Mouse (Mus musculus) left cerebral cortex, adult 2 months (tissue): ENCODE measurements at regions not wholly inside any gene's neighbourhood (a gene's known extent, or its start where the extent isn't known, plus 50 kb on each side); places are given as distances from the start of the nearest gene placed in this dataset.

Experiments
- DNase-seq, 2 experiments: peaks; one replicate each; pipeline ENCODE4 v3.0.0; 2021 to 2022; ENCODE audit warnings: low spot score in 2 of 2, mixed read lengths in 1 of 2; ENCODE audit errors: extremely low spot score in 1 of 2
- H3K27ac ChIP-seq: fragments of 200-600 bp; 2 replicates; pipeline ENCODE4 v1.8.1; 2022
- H3K4me3 ChIP-seq: fragments of 200-600 bp; 2 replicates; pipeline ENCODE4 v1.8.1; 2022
- CTCF ChIP-seq: fragments of 200-600 bp; IDR thresholded peaks from 2 replicates; pipeline ENCODE4 v1.8.1; 2022; ENCODE audit warnings: antibody characterized with exemption, mild to moderate bottlenecking, moderate library complexity
- intact Hi-C: fragments of 180-260 bp; cut with DNase I; formaldehyde crosslinking; loops from one replicate; pipeline ENCODE4 v1.15.1; 2025

DNA sequence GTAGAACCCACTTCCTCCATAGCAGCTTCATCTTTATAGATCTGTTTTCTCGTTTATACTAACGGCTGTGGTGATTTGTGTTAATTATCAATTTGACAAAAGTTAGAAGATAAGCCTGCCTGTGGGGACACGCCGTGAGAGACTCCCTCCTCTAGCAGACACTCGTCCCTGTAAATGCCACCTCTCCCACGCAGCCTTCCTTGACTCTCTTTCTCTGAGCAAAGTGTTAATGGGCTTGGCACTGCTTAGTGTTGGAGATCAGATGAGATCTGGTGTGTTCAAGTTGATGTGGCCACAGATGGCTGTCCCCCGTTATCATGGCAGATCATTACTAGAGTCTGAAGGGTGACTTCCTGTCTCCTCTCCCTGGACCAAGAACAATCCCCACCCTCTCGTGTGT, 113.1 kb downstream of the Plxna1 start:
- no peak for TF ChIP-seq CTCF
- DNase-seq: no peak
- Histone ChIP-seq H3K4me3 (no peak overlapping the region), H3K27ac (no peak overlapping the region)
- intact Hi-C loops: no loop called here

DNA sequence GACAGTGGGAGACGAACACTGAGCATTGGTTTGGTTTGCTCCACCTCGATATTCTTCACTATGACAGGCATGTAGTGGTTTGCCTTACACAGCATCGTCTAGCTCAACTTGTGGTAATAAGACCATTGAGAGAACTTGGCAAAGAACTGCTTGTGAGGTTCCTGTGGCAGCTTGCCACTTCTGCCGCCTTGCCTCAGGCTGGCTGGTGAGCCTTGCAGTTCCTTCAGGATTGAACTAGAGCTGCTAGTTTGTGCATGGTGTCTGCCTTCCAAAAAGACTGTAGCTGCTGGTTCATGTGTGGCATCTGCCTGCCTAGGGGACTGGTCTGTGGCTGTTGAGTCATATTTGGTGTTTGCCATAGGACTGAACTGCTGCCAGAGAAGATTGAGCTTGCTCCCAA, 110.8 kb downstream of the Plxna1 start:
- DNase-seq: no peak
- no peak for TF ChIP-seq CTCF
- Histone ChIP-seq H3K27ac (no peak overlapping the region), H3K4me3 (no peak overlapping the region)
- intact Hi-C loops: no loop called here

DNA sequence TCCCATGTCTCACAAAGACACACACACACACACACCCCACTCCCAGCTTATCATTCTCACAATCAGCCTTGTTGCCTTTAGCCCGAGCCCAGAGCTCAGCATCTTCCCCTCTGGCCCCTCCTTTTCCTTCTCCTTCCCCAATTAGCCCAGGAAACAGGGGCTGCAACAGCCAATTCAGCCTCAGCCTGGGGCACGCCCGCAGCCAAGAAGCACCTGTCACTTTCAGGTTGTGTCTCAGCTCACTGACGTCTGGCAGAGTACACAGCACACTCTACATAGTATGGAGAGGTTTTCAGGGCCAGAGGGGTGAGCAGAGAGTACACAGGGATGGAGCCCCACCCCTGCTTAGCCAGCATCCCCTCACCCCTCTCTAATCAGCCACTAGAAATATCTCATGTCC, 106.4 kb downstream of the Plxna1 start:
- TF ChIP-seq CTCF: no peak
- intact Hi-C loops: no loop called here
- Histone ChIP-seq H3K27ac (no peak overlapping the region), H3K4me3 (no peak overlapping the region)
- DNase-seq: no peak

DNA sequence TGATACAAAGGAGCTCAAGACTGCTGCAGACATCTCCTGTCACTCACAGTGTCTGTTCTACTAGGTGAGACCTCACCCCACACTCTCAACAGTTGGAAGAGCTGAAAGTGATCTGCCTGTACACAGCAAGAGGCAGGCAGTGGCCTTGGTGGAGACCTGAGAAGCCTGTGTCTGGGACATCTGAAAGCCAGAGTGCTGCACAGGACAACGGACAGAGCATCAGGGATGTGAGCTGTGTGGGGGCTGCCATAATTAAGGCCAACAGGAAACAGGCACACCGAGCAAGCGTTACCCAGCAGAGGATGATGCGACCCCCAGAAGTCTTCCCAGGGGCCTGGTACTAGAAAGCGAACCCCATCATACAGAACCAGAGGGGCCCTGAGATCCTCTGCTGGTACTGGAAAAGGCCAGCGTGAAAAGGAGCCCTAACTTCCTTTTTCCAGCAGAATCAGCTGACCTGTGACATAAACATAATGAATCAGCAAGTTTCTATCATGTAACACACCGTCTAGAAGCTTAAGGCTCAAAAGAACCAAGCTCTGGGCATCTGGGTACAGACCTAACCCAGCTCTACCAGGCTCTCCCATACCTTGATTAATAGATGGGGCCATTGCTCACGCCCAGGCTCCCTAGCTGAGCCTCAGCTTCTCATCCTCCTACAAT, 105.7 kb downstream of the Plxna1 start:
- DNase-seq: no peak
- TF ChIP-seq CTCF: no peak
- no peak overlapping the region for H3K27ac ChIP-seq
- intact Hi-C loops: no loop called here
- no peak overlapping the region for H3K4me3 ChIP-seq

DNA sequence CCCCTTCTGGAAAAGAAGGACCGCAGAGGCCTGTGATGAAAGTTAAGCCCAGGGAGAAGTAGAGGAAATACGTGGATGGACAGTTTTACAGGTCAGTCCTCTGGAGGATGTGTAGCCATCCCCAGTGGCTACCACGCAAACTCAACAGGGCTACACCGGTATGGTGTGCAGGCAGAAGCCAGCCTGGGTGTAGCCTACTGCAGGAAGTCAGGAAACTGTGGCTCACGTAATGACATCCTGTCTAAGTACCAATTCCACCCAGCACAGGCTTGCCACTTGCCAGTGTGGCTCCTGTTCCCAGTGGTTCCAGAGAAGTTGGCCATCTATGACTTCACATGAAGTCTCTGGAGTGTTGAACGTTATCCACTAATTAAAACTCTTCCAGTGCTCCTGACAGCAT, 105.0 kb downstream of the Plxna1 start:
- Histone ChIP-seq H3K27ac (no peak overlapping the region), H3K4me3 (no peak overlapping the region)
- no peak for TF ChIP-seq CTCF
- intact Hi-C loops: no loop called here
- DNase-seq: no peak

DNA sequence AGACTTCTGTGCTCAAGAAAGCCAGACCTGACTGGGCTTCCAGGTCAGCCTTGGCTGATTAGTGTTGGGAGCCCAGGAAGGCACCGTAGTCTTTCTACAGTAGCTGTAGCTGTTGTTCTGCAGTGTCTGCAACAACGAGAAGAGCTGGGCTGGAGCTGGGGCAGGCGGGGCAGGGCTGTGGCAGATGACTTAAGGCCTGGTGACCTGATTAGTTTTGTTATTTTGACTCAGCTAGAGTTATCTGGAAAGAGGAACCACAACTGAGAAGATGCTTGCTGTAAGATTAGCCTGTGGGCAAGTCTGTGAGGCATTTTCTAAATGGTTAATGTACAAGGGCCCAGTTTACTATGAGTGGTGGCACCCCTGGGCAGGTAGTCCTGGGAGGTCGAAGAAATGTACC, 104.3 kb downstream of the Plxna1 start:
- DNase-seq: no peak
- no peak for TF ChIP-seq CTCF
- no peak overlapping the region for H3K27ac ChIP-seq
- no peak overlapping the region for H3K4me3 ChIP-seq
- intact Hi-C loops: no loop called here

DNA sequence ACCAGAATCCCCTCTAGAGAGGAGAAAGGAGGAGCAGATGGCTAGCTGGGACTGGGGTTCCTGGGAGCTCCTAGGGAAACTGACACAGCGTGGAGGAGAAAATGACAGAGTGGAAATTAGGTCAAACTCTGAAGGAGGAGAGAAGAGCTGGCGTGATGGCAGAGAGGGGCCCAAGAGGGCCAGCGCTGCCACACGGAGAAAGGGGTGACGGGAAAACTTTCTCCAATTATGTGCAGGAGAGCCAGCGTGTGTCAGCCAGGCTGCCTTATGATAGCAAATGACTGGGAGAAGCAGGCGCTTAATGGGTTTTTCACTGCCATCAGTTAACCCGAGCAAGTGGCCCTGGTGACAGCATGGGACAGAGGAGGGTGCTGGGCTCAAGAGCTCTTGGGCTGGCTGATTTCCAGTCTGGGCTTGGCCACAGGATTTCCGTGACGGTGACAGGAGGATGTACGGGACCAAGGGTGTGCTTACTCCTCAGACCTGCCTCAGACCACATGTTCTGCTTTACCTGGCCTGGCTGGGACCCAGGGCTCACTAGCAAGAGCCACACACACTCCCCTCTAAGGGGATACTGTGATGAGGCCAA, 102.9 kb downstream of the Plxna1 start:
- no peak for TF ChIP-seq CTCF
- intact Hi-C loops: no loop called here
- Histone ChIP-seq H3K4me3 (no peak overlapping the region), H3K27ac (no peak overlapping the region)
- DNase-seq: no peak

DNA sequence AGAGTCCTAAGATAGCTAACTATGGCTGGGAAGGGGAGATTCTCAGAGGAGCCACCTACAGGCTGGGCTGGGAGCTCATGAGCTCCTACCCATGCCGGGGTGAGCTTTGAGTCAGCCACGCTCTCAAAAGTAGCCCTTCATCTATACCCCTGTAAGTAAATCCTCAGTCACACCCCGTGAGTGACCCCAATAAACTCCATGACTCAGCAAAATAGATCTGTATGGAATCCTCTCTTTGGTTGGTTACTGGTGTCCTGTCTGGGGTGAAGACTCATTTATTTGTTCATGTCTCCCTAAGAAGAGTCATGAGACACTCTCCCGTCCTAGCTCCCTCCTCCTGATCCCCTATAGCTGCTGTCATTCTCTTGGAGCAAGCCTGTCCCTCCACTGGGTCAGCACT, 99.5 kb downstream of the Plxna1 start:
- Histone ChIP-seq H3K27ac (no peak overlapping the region), H3K4me3 (no peak overlapping the region)
- intact Hi-C loops: no loop called here
- DNase-seq: no peak
- no peak for TF ChIP-seq CTCF

DNA sequence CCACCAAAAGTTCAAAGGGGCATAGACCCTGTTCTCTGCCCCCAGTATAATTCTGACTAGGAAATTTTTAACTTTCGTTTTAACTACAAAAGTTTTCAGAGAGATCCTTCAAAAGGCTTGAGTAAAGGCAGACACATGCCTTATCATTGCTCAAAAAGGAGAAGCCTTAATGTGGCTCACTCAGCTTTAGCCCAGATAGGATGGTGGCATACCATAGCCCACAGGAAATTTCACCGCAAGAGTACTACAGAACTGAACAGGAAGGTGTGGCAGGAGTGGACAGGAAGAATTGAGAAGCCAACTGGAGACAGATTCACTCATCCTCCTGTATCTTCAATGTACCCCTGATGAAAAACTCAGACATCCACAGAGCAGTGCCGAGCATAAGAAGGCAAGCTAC, 97.1 kb downstream of the Plxna1 start:
- no peak for TF ChIP-seq CTCF
- DNase-seq: no peak
- Histone ChIP-seq H3K4me3 (no peak overlapping the region), H3K27ac (no peak overlapping the region)
- intact Hi-C loops: no loop called here
